Mouse (Mus musculus) midbrain, embryonic 13.5 days (tissue): Measurements from ENCODE around the gene Vpreb3. TPM values are rescaled to one million over a fixed set of nuclear protein-coding genes. Genes with fewer than 3 reads are reported as not detected.

Experiments
- ATAC-seq: fragments of 200-750 bp; cut with Nextera tagmentation; 2 replicates; pipeline ENCODE4 v1.8.0; 2017; ENCODE audit warnings: mild to moderate bottlenecking, moderate TSS enrichment, moderate library complexity
- H3K27ac ChIP-seq: fragments of 300-500 bp; sonication (generic); 2 replicates; pipeline ENCODE4 v1.5.1; 2015; ENCODE audit warnings: inconsistent platforms, mild to moderate bottlenecking, moderate library complexity
- H3K27me3 ChIP-seq: fragments of 300-500 bp; sonication (generic); 2 replicates; pipeline ENCODE4 v1.6.1; 2015; ENCODE audit warnings: mild to moderate bottlenecking, inconsistent platforms
- H3K36me3 ChIP-seq: fragments of 300-500 bp; sonication (generic); 2 replicates; pipeline ENCODE4 v1.6.1; 2015; ENCODE audit warnings: mild to moderate bottlenecking, inconsistent platforms
- H3K4me1 ChIP-seq: fragments of 300-500 bp; sonication (generic); replicated peaks from 2 replicates; pipeline ENCODE4 v1.6.1; 2015; ENCODE audit warnings: inconsistent platforms
- H3K4me2 ChIP-seq: fragments of 300-500 bp; sonication (generic); replicated peaks from 2 replicates; pipeline ENCODE4 v1.6.1; 2015; ENCODE audit warnings: moderate library complexity, mild to moderate bottlenecking, inconsistent platforms
- H3K4me3 ChIP-seq: fragments of 300-500 bp; sonication (generic); replicated peaks from 2 replicates; pipeline ENCODE4 v1.5.1; 2015; ENCODE audit warnings: mild to moderate bottlenecking, inconsistent platforms
- H3K9ac ChIP-seq: fragments of 300-500 bp; sonication (generic); replicated peaks from 2 replicates; pipeline ENCODE4 v1.6.1; 2015; ENCODE audit warnings: mild to moderate bottlenecking, inconsistent platforms
- H3K9me3 ChIP-seq: fragments of 300-500 bp; sonication (generic); 2 replicates; pipeline ENCODE4 v1.6.1; 2016; ENCODE audit warnings: mild to moderate bottlenecking, inconsistent platforms
- WGBS: fragments of 180-500 bp; shearing (Covaris S2); methylation state at CpG from one replicate; pipeline ENCODE4 v1.1.7; 2015; 5-methylcytosine and 5-hydroxymethylcytosine counted together
- polyA plus RNA-seq: library from polyadenylated mRNA; unstranded; fragments of >200 nt; fragmentation: Nextera tagmentation; extraction: Ambion mirVana; gene quantifications from 2 replicates; pipeline ENCODE4 v1.2.1, GENCODE M21; 2015

Gene Vpreb3
- polyA plus RNA-seq, 1 experiment from 2014 or later, result 0.73 TPM

- Histone ChIP-seq H3K4me3 (no peak overlapping the region), H3K9me3 (no peaks in the 10 kb centered on the region), H3K4me2 (no peak overlapping the region), H3K27ac (no peak overlapping the region), H3K9ac (no peak overlapping the region), H3K36me3 (peaks cover 65% of the 10 kb centered on the region), H3K4me1 (peaks cover 34% of the 10 kb centered on the region), H3K27me3 (no peaks in the 10 kb centered on the region)
- 89% methylated on average over 7 of the region's 7 CpGs for WGBS
- no peak for ATAC-seq
Observed at GRCm38 (mm10) chr10:75915557-75915956, 27.3 kb upstream of the Vpreb3 start.

DNA sequence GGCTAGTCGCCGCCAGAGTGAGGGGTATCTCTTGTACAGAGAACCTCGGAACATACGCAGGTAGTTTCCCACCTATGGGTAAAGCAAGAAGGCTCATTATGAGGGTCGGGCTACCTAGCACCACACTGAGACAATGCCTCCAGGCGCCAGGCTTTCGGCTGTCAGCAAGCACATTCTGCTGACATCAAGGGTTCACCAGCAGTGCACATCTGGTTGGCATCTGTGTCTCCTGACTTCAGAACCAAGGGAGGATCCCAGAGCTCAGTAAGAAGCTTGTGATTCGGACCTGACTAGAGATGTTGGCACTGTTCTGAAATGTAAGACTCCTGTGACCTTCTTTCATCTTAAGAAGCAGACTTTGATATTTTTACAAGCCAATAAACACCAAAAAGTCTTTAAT lies 26.0 kb upstream of the Vpreb3 start:
- no peak overlapping the region for H3K4me2 ChIP-seq
- peaks cover 52% of the 10 kb centered on the region for H3K36me3 ChIP-seq
- H3K27me3 ChIP-seq, result no peaks in the 10 kb centered on the region
- ATAC-seq, result no peak
- no peak overlapping the region for H3K27ac ChIP-seq
- 84% methylated on average over 8 of the region's 8 CpGs for WGBS
- peaks cover 35% of the 10 kb centered on the region for H3K4me1 ChIP-seq
- no peak overlapping the region for H3K4me3 ChIP-seq
- no peak overlapping the region for H3K9ac ChIP-seq
- H3K9me3 ChIP-seq, result no peaks in the 10 kb centered on the region

DNA sequence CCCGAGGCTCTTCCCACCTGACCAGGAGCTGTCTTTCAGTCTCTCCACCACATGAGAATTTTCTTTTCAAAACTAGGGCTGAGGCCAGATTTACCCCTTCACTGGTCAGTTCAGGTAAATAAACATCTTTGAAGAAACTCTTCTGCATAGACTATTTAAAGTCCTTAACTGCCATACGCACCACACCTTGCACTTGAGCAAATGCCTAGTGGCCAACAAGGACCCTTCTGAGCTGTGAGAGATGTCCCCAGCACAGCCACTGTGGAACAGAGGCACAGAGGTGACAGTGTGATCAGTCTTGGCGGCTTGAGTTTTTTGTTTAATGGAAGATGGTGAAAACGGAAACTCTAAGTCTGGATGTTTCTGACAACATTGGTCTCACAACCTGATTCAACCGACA lies 23.8 kb upstream of the Vpreb3 start:
- Histone ChIP-seq H3K9me3 (no peaks in the 10 kb centered on the region), H3K4me1 (peaks cover 52% of the 10 kb centered on the region), H3K9ac (peak overlapping the region; percentile 36; the same call in 1 of the 2 replicates), H3K36me3 (peaks cover 34% of the 10 kb centered on the region), H3K27me3 (no peaks in the 10 kb centered on the region), H3K4me2 (peak overlapping the region; percentile 67), H3K4me3 (no peak overlapping the region; the same call in 1 of the 2 replicates), H3K27ac (no peak overlapping the region)
- WGBS, result 89% methylated on average over 5 of the region's 5 CpGs
- ATAC-seq, result no peak

DNA sequence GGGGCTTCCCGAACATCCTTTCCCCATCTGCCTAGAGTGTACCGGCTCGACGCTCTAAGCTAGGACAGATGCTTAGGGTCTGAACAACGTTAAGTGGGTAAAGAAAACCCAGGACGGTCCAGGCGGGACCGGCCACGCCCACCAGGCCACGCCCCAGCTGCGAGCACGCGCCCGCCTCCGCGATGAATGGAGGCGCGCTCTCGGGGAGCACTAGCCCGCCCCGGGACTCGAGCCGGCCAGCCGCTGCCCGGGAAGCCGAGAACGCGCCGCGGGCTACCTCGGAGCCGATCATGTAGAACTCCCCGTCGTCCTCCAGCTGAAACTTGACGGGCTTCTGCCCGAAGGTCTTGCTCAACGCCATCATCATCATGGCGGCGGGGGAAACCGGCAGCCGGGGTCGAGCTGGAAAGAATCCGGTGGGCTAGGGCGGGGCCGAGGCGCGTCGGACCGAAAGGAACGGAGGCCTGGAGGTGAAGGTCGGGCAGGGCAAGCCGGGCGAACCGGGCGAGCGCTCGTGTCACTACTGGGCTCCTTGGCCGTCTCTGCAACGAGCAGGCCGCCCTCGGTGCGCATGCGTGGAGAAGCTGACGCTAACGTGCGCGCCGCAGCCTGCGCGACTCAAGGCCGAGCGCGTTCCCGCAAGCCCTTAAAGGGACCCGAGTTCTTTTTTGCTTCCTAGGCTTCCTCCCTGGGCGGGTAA lies 21.7 kb upstream of the Vpreb3 start, which contains the start of gene Smarcb1:
TSS of gene Smarcb1 (minus strand) at position 592 of the 700 bp plus-strand sequence.
- peaks cover 31% of the 10 kb centered on the region for H3K36me3 ChIP-seq
- peak; percentile 91 for ATAC-seq

DNA sequence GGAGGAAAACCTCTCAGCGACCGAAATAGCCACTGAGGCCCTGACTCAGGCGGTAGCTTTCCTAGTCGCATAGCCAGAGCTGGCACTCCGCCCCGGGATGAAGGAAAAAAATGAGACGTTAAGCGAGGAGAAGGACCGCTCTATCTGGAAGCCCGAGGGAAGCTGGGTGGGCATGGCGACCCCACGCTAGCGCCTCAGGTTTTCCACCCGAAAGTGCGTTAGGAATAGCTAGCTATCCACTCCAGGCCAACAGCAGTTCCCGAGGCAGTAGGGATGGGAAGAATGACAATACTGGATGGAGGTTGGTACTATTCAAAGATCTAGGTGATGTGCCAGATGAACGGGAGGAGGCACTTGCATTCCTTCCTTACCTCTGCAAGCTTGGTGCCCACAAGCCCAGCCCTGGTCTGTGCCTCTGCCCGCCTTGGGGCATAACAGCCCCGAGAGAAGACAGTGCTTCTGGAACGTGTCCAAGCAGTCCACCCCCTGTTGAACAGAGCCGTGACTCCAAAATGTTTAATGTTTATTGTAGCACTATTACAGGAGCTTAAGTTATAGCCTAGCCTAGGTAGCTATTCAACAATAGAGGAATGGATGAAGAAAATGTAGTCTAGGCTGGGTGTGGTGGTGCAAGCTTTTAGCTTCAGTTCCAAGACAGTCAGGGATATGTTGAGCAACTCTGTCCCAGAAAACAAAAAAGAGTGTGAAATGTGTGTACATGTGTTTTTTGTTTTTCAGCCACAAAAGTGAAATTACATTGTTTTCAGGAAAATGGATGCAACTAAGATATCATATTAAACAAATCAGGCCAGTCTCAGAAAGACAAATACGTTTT lies 20.9 kb upstream of the Vpreb3 start:
- ATAC-seq, result peak; percentile 37
- Histone ChIP-seq H3K27ac (peak overlapping the region; percentile 96), H3K9me3 (no peaks in the 10 kb centered on the region), H3K4me2 (peak overlapping the region; percentile 67), H3K4me3 (peak overlapping the region; percentile 72), H3K4me1 (peaks cover 52% of the 10 kb centered on the region), H3K36me3 (peaks cover 31% of the 10 kb centered on the region), H3K27me3 (no peaks in the 10 kb centered on the region), H3K9ac (peak overlapping the region; percentile 89)
- 4% methylated on average over 22 of the region's 22 CpGs for WGBS

More for the DNA sequence above, 21.7 kb upstream of the Vpreb3 start, which contains the start of gene Smarcb1:
- H3K4me3 ChIP-seq, result peak within 1 kb of the TSS; percentile 72
- H3K27me3 ChIP-seq, result no peaks in the 10 kb centered on the region
- H3K27ac ChIP-seq, result peak within 1 kb of the TSS; percentile 96
- H3K9me3 ChIP-seq, result no peaks in the 10 kb centered on the region
- H3K9ac ChIP-seq, result peak within 1 kb of the TSS; percentile 89
- WGBS, result under 1% methylated on average over 76 of the region's 76 CpGs
- H3K4me2 ChIP-seq, result peak within 1 kb of the TSS; percentile 67
- H3K4me1 ChIP-seq, result peaks cover 52% of the 10 kb centered on the region

GRCm38 (mm10) chr10:75924324-75924723 lies 18.5 kb upstream of the Vpreb3 start:
- H3K27ac ChIP-seq, result no peak overlapping the region
- no peak overlapping the region for H3K4me3 ChIP-seq
- peaks cover 37% of the 10 kb centered on the region for H3K36me3 ChIP-seq
- no peak overlapping the region for H3K4me2 ChIP-seq
- H3K9ac ChIP-seq, result no peak overlapping the region
- H3K27me3 ChIP-seq, result no peaks in the 10 kb centered on the region
- 62% methylated on average over 2 of the region's 2 CpGs for WGBS
- H3K9me3 ChIP-seq, result no peaks in the 10 kb centered on the region
- no peak for ATAC-seq
- H3K4me1 ChIP-seq, result peaks cover 31% of the 10 kb centered on the region

DNA sequence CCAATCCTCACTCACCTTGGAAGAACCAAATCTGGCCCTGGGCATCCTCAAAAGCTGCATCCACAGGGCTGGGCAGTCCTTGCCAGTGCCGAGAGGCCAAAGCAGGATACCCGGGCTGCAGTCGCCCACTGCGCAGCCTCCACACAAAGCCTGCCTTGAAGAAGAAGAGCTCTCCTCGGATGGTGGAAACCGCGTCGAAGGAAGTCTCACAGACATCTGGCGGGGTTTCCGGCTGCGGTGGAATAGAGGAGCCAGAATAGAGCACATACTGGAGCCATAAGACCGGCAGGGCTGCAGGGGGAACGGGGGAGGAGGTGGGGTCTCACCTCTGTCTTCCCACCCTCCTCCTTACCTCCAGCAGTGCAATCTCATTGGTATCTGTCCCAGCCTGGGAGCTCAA lies 16.5 kb upstream of the Vpreb3 start:
- WGBS, result 72% methylated on average over 13 of the region's 13 CpGs
- Histone ChIP-seq H3K9ac (peak overlapping the region; percentile 32; the same call in 1 of the 2 replicates), H3K27ac (no peak overlapping the region), H3K27me3 (peaks cover 14% of the 10 kb centered on the region), H3K4me1 (peaks cover 31% of the 10 kb centered on the region), H3K36me3 (peaks cover 37% of the 10 kb centered on the region), H3K9me3 (no peaks in the 10 kb centered on the region), H3K4me2 (no peak overlapping the region), H3K4me3 (no peak overlapping the region)
- ATAC-seq, result no peak

GRCm38 (mm10) chr10:75930304-75930703 lies 12.6 kb upstream of the Vpreb3 start:
- H3K4me2 ChIP-seq, result peak overlapping the region; percentile 91; the same call in 1 of the 2 replicates
- H3K4me3 ChIP-seq, result no peak overlapping the region
- H3K9me3 ChIP-seq, result no peaks in the 10 kb centered on the region
- WGBS, result 19% methylated on average over 6 of the region's 6 CpGs
- H3K27me3 ChIP-seq, result peaks cover 37% of the 10 kb centered on the region
- H3K9ac ChIP-seq, result no peak overlapping the region
- H3K4me1 ChIP-seq, result peaks cover 33% of the 10 kb centered on the region
- H3K27ac ChIP-seq, result no peak overlapping the region
- no peak for ATAC-seq
- peaks cover 28% of the 10 kb centered on the region for H3K36me3 ChIP-seq

DNA sequence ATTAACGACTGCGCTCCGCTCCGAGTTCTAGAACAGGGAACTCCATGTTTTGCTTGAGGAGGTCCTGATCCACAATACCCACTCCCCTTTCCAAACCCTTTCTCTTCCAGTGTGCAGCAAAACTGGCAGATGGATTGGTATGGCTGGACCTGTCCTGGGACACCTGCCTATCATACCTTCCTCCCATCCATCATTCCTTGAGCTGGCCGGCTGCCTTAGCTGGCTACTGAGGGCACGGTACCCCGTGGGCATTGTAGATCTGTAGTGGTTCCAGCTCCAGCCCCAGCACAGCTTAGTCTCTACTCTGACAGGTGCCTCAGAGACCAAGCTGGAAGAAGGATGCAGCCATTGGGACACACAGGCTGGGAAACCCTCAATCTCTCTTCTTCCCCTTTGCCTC lies 11.5 kb upstream of the Vpreb3 start:
- peak overlapping the region; percentile 85 for H3K9ac ChIP-seq
- WGBS, result 25% methylated on average over 7 of the region's 7 CpGs

DNA sequence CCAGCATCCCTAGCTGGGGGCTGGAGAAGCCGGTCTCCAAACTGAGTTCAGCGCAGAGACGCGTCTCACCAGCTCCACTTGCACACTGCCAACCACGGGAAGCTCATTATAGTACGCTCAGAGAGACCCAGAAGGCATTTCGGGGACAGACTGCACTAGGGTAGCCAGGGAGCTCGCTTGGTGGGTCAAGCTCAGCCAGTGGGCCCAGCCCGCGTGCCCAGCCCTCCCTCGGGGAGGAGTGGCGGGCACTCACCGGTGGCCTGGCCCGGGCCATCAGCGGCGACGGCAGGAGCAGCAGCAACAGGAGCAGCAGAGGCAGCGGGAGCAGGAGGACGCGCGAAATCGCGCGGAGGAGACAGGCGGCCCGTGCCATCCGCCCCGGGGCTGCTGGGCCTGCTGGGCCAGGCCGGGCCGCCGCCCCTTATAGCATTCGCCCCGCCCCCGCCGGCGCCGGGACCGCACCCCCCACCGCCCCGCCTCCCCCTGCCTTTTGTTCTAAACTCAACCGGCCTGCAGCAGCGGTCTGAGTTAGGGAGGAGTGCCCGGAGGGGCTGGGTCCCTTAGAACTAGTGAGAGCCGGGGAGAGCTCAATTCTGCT lies 10.7 kb upstream of the Vpreb3 start:
- H3K36me3 ChIP-seq, result peaks cover 12% of the 10 kb centered on the region; the same call in 1 of the 2 replicates
- peak overlapping the region; percentile 17; the same call in 1 of the 2 replicates for H3K27ac ChIP-seq
- peaks cover 50% of the 10 kb centered on the region for H3K27me3 ChIP-seq
- ATAC-seq, result peak; percentile 62
- peak overlapping the region; percentile 85 for H3K9ac ChIP-seq
- H3K4me1 ChIP-seq, result peaks cover 45% of the 10 kb centered on the region
- WGBS, result under 1% methylated on average over 37 of the region's 44 CpGs
- no peaks in the 10 kb centered on the region for H3K9me3 ChIP-seq
- H3K4me3 ChIP-seq, result peak overlapping the region; percentile 49
- peak overlapping the region; percentile 91 for H3K4me2 ChIP-seq

More for the DNA sequence above, 11.5 kb upstream of the Vpreb3 start:
- Histone ChIP-seq H3K36me3 (peaks cover 21% of the 10 kb centered on the region; the same call in 1 of the 2 replicates), H3K9me3 (no peaks in the 10 kb centered on the region), H3K4me2 (peak overlapping the region; percentile 91), H3K4me1 (peaks cover 43% of the 10 kb centered on the region), H3K27ac (no peak overlapping the region), H3K4me3 (peak overlapping the region; percentile 49), H3K27me3 (peaks cover 42% of the 10 kb centered on the region)
- no peak for ATAC-seq

DNA sequence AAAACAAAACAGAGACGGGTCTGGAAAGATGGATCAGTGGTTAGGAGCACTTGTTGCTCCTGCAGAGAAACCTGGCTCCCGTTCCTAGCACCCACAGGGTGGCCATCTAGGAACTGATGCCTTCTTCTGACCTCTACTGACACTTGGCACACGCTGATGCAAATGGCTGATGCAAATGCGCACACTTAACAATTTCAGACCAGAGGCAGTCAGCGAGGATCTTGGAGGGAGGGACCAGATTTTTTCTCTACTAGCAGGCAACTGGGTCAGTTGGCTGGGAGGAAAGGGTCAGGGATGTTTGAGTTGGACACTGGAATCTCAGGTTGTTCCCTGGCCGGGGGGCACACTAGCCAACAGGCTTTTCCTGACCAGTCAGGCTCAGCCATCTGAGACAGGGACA lies 10.0 kb upstream of the Vpreb3 start, which contains the start of gene Chchd10:
TSS of gene Chchd10 (plus strand) at position 240 of the 400 bp plus-strand sequence.
- Histone ChIP-seq H3K4me1 (peaks cover 51% of the 10 kb centered on the region), H3K36me3 (peaks cover 5% of the 10 kb centered on the region; the same call in 1 of the 2 replicates), H3K9me3 (no peaks in the 10 kb centered on the region), H3K9ac (peak within 1 kb of the TSS; percentile 85), H3K27ac (peak within 1 kb of the TSS; percentile 17; the same call in 1 of the 2 replicates), H3K27me3 (peaks cover 57% of the 10 kb centered on the region), H3K4me2 (peak within 1 kb of the TSS; percentile 91), H3K4me3 (peak within 1 kb of the TSS; percentile 49)
- ATAC-seq, result no peak
- 16% methylated on average over 6 of the region's 6 CpGs for WGBS
